Mouse (Mus musculus) kidney, adult 2 months (tissue): ENCODE measurements around the gene Mapk8ip1. TPM values are rescaled to one million over a fixed set of nuclear protein-coding genes. Genes with fewer than 3 reads are reported as not detected.

ENCODE experiments used
- DNase-seq: peaks from one replicate; pipeline ENCODE4 v3.0.0; 2021
- H3K27ac ChIP-seq: fragments of 200-500 bp; 2 replicates; pipeline ENCODE4 v1.5.1; 2012; ENCODE audit warnings: low read depth, low read length, control low read depth, inconsistent platforms; ENCODE audit not compliant: insufficient read depth
- H3K27me3 ChIP-seq: fragments of 200-500 bp; replicated peaks from 2 replicates; pipeline ENCODE4 v1.6.1; 2012; ENCODE audit warnings: mild to moderate bottlenecking, moderate library complexity, low read length, inconsistent platforms; ENCODE audit not compliant: control insufficient read depth, insufficient read depth
- H3K36me3 ChIP-seq: fragments of 200-500 bp; 2 replicates; pipeline ENCODE4 v1.6.1; 2012; ENCODE audit warnings: mild to moderate bottlenecking, moderate library complexity, low read length, inconsistent platforms; ENCODE audit not compliant: control insufficient read depth, insufficient read depth
- H3K4me1 ChIP-seq: fragments of 200-500 bp; 2 replicates; pipeline ENCODE4 v1.6.1; 2011; ENCODE audit warnings: low read length; ENCODE audit not compliant: control insufficient read depth, insufficient read depth
- H3K4me3 ChIP-seq: fragments of 200-500 bp; 2 replicates; pipeline ENCODE4 v1.5.1; 2011; ENCODE audit warnings: mild to moderate bottlenecking, low read depth, low read length, control low read depth; ENCODE audit not compliant: insufficient read depth
- CTCF ChIP-seq: fragments of 200-500 bp; conservative IDR thresholded peaks from 2 replicates; pipeline ENCODE4 v1.5.1; 2011; ENCODE audit warnings: low read depth, mild to moderate bottlenecking, control low read depth, low read length, moderate library complexity, mixed read lengths; ENCODE audit not compliant: insufficient read depth, insufficient read length
- POLR2A ChIP-seq: fragments of 200-500 bp; IDR thresholded peaks from one replicate; pipeline ENCODE4 v1.6.1; 2011; ENCODE audit warnings: low read depth, low read length, control low read depth
- WGBS: fragments of 180-500 bp; shearing (Covaris S2); methylation state at CpG from one replicate; pipeline ENCODE4 v1.1.7; 2018; 5-methylcytosine and 5-hydroxymethylcytosine counted together
- polyA plus RNA-seq: library from polyadenylated mRNA; depleted of rRNA; stranded (reverse); fragments of >200 nt; gene quantifications from 2 replicates; pipeline ENCODE4 v1.2.3, GENCODE M21; 2012

The Mapk8ip1 gene
- polyA plus RNA-seq, 1 experiment = 41.5 TPM

DNA sequence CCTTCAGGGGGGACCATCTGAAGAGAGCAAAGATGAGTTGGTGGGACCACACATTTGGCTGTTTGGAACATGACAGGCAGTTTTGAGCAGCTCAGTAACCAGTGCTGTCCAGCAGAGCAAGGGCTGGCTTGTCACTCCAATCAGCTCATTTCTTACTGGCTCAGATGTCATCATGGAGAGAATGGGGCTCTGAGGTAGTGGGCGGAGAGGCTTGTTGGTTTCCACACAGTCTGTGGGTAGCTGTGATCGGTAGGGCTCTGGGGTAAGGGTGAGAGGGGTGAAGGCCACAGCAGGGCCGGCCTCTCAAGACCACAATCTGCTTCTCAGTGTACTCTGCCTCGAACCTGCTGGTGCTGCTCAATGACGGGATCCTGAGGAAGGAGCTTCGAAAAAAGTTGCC lies 24.8 kb downstream of the Mapk8ip1 start:
- H3K36me3 ChIP-seq = peaks cover 3% of the 10 kb centered on the region; the same call in 1 of the 2 replicates
- peaks cover 30% of the 10 kb centered on the region for H3K4me1 ChIP-seq
- DNase-seq = no peak
- TF ChIP-seq POLR2A (no peak), CTCF (no peak)
- H3K4me3 ChIP-seq = peak overlapping the region; percentile 83
- WGBS = 67% methylated on average over 6 of the region's 6 CpGs
- no peak overlapping the region for H3K27ac ChIP-seq
- no peaks in the 10 kb centered on the region for H3K27me3 ChIP-seq

DNA sequence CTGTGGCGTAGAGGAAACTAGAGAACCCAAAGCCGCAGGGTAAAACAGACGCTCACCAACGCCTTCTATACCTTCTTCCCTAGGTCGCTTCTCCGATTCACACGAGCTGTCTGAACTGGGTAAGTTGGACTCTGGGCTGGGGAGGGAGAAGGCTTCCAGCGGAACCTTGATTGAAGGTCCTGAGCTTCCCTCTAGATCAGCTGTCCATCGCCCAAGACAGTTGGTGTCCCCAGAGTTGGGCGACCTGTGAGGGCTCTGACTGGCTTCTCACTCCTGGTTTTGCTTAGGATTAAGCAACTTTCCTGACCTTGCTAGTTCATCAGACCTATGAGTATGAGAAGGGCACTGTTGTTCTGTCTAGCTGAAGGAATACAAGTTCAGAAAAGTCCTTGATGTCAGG lies 25.3 kb downstream of the Mapk8ip1 start:
- H3K36me3 ChIP-seq = peaks cover 3% of the 10 kb centered on the region; the same call in 1 of the 2 replicates
- no peak for DNase-seq
- no peak for TF ChIP-seq POLR2A
- TF ChIP-seq CTCF = no peak

DNA sequence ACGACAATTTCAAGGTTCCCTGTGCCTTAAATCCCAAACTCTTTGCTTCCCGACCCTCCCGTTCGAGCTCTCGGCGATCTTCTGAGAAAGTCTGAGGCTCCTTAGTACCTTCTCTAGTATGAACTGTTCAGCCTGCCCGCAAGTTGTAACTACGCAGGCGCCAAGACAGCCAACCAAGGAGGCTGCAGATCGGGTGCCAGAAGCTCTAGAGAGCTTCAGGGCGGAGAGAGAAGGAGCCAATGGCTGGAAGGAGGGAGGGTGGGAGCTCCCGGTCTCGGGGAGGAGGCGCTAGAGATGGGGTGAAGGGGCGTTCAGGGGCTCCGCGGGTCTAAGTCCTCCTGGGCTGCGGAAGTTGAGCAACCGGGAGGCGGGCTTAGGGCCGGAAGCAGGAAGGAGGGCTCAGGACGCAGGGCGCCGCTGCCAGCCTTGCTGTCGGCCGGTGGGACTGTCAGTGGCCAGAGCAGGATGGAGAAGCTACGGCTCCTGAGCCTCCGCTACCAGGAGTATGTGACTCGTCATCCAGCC lies 25.9 kb downstream of the Mapk8ip1 start:
- peak overlapping the region; percentile 78 for H3K27ac ChIP-seq
- WGBS = 1% methylated on average over 29 of the region's 29 CpGs
- peak overlapping the region; percentile 83 for H3K4me3 ChIP-seq
- peak; percentile 99 for DNase-seq
- TF ChIP-seq CTCF (no peak), POLR2A (peak; percentile 76)
- H3K36me3 ChIP-seq = peaks cover 3% of the 10 kb centered on the region; the same call in 1 of the 2 replicates
- no peaks in the 10 kb centered on the region for H3K27me3 ChIP-seq
- H3K4me1 ChIP-seq = peaks cover 33% of the 10 kb centered on the region

More for the DNA sequence above, 25.3 kb downstream of the Mapk8ip1 start:
- WGBS = 7% methylated on average over 10 of the region's 10 CpGs
- H3K4me3 ChIP-seq = peak overlapping the region; percentile 83
- H3K4me1 ChIP-seq = peaks cover 33% of the 10 kb centered on the region
- peak overlapping the region; percentile 57 for H3K27ac ChIP-seq
- H3K27me3 ChIP-seq = no peaks in the 10 kb centered on the region

DNA sequence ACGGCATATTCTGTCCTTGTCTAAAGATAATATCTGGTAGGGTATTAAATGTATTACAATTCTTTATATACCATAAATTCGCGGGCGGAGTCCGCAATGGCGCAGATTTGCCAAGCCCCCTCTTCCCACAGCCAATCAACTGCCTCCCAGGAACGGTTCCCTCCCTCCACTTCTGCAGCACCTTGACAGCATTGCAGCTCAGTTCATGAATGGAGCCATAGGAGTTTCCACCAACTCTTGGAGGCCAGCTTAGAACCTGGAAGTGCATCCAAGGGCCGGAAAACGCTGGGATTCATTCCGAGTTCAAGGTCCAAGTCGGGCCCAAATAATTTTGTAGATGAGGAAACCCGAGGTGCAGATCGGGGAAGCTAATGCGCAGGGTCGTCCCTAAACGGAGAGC lies 26.5 kb downstream of the Mapk8ip1 start, which contains the start of the genes Pex16 and Large2:
Gene Pex16 (plus strand): TSS at position 163 of the 400 bp plus-strand sequence.
Gene Large2 (minus strand): TSS at position 356 of the 400 bp plus-strand sequence.
- Histone ChIP-seq H3K4me3 (peak within 1 kb of the TSS; percentile 83), H3K36me3 (peaks cover 2% of the 10 kb centered on the region; the same call in 1 of the 2 replicates), H3K27ac (peak within 1 kb of the TSS; percentile 99), H3K27me3 (no peaks in the 10 kb centered on the region), H3K4me1 (peaks cover 33% of the 10 kb centered on the region)
- 3% methylated on average over 16 of the region's 16 CpGs for WGBS
- peak; percentile 62 for DNase-seq
- TF ChIP-seq POLR2A (no peak), CTCF (no peak)

DNA sequence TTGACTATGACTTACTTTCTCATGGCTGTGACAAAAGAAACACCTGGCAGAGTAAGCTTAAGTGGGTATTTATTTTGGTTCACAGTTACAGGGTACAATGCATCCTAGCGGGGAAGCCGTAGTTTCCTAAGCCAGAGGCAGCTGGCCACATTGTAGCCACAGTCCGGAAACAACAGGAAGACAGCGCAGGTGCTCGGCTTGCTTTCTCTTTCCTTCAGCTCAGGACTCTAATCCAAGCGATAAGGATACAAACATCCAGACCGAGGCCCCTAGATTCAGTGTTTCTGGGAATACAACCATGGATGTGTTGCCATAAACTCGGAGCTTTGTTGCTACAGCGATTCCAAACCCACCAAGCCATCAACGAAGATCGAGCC lies 27.6 kb downstream of the Mapk8ip1 start:
- no peak for TF ChIP-seq POLR2A
- TF ChIP-seq CTCF = no peak
- Histone ChIP-seq H3K27ac (peak overlapping the region; percentile 99), H3K4me1 (peaks cover 36% of the 10 kb centered on the region), H3K36me3 (no peaks in the 10 kb centered on the region), H3K4me3 (no peak overlapping the region), H3K27me3 (no peaks in the 10 kb centered on the region)
- no peak for DNase-seq
- 70% methylated on average over 11 of the region's 11 CpGs for WGBS

DNA sequence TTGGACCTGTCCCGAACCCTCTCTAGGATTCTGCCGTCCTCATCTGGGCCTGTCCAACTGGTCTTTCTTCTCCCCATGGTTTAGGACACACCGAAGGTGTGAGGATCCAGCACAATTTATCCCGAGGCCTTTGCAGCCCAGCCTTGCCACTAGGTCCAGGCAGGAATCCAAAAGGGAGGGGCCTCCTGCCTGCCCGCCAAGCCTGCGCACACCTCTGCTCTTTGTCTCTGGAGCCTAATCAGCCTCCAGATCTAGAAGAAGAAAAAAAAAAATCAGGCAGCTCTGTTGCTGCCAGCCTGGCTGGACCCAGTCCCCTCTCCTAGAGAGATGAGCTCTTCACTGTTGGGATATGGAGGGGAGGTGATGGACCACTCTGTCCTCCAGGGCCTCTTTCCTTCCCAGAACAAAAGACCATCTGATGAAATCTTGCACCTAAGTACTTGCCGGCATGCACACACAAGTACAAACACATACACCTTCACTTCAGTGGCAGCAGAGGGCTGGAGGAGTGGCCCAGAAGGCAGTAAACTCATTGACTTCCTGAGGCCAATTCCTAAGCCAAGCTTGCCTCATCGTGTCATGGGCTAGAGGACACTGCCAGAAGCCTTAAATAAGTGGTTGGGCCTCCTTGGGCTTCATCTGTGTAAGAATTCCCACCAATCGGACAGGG lies 28.2 kb downstream of the Mapk8ip1 start:
- Histone ChIP-seq H3K4me1 (peaks cover 36% of the 10 kb centered on the region), H3K27me3 (no peaks in the 10 kb centered on the region), H3K36me3 (no peaks in the 10 kb centered on the region), H3K4me3 (no peak overlapping the region), H3K27ac (peak overlapping the region; percentile 99)
- TF ChIP-seq CTCF = no peak
- TF ChIP-seq POLR2A = no peak
- peak; percentile 93 for DNase-seq
- WGBS = 19% methylated on average over 9 of the region's 9 CpGs

DNA sequence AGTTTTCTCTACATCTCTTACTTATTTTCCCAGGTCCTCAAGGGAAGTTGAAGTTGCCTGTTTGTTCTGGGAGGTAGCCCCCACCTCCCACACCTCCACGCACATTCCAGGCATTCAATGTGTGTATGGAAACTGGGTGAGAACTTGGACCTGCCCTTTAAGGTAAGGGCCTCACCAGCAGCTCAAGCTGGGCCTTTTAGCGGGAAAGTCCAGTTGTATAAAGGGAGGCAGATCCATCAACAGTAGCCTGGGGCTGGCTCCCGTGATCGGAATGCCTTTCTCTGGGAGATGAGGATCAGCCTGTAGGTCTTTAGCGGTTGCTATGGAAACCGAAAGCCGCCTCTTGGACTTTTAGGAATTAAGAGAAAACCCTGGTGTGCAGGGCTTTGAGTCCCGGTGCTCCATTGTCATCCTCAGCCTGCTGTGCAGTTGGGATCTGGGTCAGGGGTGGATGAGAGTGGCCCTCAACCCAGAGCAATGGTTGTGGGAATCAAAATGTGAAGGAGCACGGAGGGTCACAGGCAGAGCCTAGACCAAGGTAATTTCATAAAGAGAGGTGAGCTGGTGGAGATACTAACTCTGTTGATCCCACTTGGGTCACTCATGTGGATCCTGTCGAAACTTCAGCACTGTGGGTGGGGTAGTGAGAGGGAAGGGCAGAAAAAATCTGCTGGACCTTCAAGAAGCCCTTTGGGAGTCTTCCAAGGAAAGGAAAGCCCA lies 28.9 kb downstream of the Mapk8ip1 start:
- no peak for DNase-seq
- H3K4me1 ChIP-seq = peaks cover 36% of the 10 kb centered on the region
- no peak for TF ChIP-seq POLR2A
- no peak for TF ChIP-seq CTCF
- H3K27ac ChIP-seq = peak overlapping the region; percentile 99
- 23% methylated on average over 10 of the region's 10 CpGs for WGBS
- H3K36me3 ChIP-seq = no peaks in the 10 kb centered on the region
- no peak overlapping the region for H3K4me3 ChIP-seq
- no peaks in the 10 kb centered on the region for H3K27me3 ChIP-seq
